Mouse (Mus musculus): ENCODE data around the gene Mia3. TPM values are rescaled to one million over a fixed set of nuclear protein-coding genes. Genes with fewer than 3 reads are reported as not detected.
"Not testable (repeated sequence)": the region's sequence is repeated elsewhere in the genome, so short reads cannot be mapped to it uniquely, and the experiment has no call there.

Mia3 gene
- total RNA-seq (2021), result 100 to 1,000 TPM; 189 to 209 TPM
- long read RNA-seq, experiment 1, partial matches to known transcripts, result 1 of 1 reads
- long read RNA-seq, experiment 1, other reads (novel, unspliced or antisense), result 0 of 1 reads
- long read RNA-seq, experiment 2, partial matches to known transcripts, result 5 of 11 reads
- long read RNA-seq, experiment 2, other reads (novel, unspliced or antisense), result 2 of 11 reads

DNA sequence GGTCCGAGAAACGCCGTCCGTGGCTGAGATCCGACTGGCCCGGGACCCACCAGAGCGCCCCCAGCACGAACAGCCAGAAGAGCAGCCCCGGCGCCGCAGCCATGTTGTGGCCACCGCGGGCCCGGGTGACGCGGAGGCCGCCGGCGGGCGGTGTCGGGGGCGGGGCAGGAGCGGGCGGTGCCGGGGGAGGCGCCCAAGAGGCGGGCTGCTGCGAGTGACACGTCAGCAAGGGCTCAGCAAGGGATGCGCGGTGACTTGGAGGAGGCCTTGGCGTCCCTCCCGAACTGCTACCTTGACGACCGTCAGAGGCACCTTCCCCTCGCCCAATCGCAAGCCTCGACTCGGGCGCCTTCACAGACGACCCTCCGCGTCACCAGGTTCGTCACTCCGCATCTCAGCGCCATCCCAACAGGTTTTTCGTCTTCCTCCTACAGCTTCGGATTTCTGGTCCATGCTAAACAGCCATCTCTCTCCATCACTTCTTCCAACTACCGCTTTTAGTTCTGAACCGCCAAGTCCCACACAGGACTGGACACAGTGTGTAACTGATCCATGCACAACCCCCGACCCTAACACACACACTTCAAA, at the start of gene Mia3:
TSS of gene Mia3 (minus strand) at position 127 of the 588 bp plus-strand sequence.
- peak; percentile 92 to 95 for DNase-seq (ENCODE audit: low spot score in 2 of 2)

DNA sequence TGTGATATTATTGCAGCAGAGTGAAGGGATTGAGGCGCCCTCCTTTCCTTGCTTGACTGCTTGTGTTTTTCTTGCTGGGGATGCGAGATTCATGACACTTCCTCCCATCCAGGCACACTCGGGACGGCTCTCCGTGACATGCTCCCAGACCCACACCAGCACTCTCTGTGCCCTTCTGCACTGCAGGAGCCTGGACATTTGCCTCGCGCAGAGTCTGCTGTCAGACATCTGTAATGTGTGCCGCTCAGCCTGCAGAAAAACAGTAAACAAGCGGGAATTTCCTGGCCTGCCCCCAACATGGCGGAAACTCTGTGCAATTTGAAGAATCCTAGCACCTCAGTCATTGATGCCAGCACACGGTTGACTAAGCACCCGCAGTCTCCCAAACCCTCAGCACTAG, 48.5 kb upstream of the Mia3 start, which contains the start of gene Hhipl2:
TSS of gene Hhipl2 (plus strand) at position 343 of the 400 bp plus-strand sequence.
- no peak for DNase-seq (ENCODE audit: low spot score in 2 of 2)

DNA sequence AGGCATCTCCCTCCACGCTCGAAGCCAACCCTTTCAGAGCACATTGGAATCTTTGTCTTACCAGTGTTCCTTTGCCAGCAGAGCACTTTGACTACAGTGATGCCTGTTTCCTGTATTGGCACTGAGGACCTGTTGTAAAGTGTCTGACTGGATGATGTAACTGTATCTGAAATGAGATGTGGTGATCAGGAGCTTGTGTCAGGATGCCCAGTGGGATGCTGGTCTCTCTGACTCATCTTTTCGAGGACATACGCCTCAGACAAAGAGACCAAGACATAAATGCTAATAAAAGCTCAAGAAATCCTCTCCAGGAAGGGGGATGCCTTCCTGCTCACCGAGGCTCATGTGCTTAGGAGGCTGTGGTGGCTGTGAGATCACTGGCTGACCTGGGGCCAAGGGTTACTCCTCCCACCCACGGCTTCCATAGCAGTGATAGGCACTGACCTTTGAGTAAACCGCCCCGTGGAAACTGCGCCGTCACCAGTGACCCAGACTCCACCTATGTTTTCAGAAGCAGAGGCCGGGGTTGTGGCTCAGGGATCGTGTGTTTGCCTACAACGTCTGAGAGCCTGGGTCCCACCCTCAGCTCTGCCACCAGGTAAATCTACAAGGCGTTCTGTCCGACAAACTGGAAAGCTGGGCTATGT, 44.9 kb upstream of the Mia3 start:
- no peak for DNase-seq (ENCODE audit: low spot score in 2 of 2)

DNA sequence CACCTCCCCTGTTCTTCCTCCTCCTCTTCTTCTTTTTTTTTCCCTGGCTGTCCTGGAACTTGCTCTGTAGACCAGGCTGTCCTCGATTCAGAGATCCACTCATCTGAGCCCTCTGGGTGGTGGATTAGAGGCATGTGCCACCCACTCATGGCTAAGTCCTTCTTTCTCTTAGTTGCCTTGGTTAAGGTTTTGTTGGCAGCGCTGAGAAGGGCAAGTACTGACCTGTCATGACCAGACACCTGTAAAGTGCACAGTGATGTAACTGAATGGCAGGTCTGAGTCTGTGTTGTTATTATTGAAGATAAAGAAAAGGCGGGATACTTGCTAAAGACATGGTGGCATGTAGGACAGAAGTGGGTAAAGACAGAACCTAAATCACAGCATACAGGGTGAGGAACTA, 34.0 kb upstream of the Mia3 start:
- DNase-seq (ENCODE audit: low spot score in 2 of 2), result no peak

DNA sequence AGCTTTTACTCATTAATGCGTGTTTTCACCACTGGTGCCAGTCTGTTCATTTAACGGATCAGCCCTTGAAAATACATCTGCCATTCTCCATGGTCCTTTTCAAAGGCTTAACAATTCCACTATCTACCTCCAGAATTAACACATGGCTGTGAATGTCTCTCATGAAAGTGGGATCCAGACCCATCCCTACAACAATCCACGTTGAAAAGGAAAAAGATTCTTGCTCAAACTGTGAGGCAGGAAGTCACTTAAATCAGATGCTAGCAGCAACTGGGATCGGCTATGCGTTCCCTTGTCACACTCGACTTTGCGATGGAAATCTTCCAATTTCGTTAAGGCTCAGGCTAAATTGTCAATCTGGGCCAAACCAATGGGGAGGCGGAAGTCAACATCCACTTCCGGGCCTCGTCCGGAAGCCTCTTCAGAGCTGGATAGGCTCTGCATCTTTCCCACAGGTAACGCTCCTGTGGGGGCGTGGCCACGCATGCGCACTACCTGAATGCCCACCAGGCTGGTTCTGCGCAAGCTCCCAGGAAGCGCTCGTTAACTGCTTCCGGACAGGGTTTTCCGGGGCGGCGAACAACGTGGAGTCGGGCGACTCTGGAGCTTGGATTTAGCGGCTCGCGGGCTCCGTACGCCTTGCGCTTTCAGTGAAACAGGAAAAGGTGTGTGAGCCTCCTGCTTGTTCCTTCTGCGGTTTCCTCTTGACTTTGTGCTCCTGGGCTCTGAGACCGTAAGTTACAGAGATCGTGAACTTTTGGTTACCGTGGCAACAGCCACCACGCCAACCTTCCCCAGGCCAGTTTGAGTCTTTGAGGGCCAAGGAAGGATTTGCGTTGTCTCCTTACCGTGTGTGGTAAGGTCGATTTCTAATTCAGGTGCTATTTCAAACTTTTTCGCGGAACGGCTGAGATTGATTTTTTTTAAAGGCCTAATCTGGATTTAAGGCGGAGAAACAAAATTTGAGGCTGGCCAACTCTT, 19.4 kb upstream of the Mia3 start, which contains the start of gene Taf1a:
TSS of gene Taf1a (plus strand) at position 556 of the 981 bp plus-strand sequence.
- DNase-seq (ENCODE audit: low spot score in 2 of 2), result peak; percentile 85 to 86

DNA sequence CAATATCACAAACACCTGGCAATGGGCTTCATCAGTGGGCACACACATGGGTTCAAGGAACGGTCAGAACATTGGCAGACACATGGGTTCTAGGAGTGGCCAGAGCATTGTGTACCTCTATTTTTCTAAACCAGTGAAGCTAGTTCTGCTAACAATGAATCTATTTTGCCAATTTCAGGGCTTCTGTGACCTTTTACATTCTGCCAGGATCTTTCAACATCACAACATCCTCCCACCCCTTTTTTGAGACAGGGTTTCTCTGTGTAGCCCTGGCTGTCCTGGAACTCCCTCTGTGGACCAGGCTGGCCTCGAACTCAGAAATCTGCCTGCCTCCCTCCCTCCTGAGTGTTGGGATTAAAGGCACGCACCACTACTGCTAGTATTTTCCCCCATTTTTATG, 18.1 kb upstream of the Mia3 start:
- DNase-seq (ENCODE audit: low spot score in 2 of 2), result not testable (repeated sequence)

DNA sequence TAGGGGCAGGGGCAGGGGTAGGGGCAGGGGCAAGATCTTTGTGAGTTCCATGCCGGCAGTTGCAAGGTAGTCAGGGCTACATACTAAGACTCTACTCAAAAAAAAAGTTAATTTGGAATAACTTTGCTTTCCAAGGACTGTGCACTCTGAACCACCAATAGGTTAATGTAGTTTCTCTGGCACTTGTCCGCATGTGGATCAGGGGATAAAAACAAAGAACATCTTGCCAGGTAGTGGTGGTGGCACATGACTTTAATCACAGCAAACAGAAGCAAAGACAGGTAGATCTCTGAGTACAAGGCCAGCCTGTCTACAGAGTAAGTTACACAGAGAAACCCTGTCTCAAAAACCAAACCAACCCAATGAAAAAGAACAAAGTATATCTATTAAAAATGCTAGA, 13.3 kb upstream of the Mia3 start:
- DNase-seq (ENCODE audit: low spot score in 2 of 2), result no peak

DNA sequence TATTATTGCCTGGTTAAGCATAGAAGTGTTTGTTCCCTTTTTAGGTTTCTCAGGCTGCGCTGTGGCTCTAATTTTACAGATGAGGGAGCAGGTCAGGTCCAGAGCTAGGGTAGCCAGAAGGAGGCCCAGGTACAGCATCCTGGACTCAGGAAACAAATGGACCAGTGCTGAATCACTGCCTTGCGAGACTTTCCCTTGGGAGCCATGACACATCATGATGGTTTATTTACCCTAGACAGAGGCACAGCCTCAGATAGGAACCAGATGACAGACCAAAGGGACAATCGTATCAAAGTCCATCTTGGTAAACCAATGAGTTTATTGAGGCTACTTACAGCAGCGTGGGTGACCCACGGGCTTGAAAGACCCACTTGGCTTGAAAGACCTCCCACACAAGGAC, 12.5 kb upstream of the Mia3 start:
- DNase-seq (ENCODE audit: low spot score in 2 of 2), result no peak

DNA sequence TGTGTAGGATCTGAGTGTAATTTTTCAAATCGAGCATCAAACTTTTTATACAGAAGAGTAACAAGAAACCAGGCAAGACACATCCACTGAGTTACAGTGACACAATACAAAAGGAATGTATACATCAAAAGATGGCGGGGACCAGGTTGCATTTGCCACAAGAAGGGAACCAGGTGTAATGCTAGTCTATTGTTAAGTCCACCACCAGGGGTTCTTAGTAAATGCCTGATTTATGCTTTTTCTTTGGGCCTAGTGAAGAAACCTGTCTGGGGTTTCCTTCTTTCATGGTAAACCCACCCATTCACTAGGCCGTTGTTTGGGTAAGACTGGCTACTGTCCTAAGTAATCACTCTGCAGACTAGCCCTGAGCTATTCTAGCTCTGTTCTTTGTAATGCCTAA, 10.0 kb upstream of the Mia3 start:
- not testable (repeated sequence) for DNase-seq (ENCODE audit: low spot score in 2 of 2)

DNA sequence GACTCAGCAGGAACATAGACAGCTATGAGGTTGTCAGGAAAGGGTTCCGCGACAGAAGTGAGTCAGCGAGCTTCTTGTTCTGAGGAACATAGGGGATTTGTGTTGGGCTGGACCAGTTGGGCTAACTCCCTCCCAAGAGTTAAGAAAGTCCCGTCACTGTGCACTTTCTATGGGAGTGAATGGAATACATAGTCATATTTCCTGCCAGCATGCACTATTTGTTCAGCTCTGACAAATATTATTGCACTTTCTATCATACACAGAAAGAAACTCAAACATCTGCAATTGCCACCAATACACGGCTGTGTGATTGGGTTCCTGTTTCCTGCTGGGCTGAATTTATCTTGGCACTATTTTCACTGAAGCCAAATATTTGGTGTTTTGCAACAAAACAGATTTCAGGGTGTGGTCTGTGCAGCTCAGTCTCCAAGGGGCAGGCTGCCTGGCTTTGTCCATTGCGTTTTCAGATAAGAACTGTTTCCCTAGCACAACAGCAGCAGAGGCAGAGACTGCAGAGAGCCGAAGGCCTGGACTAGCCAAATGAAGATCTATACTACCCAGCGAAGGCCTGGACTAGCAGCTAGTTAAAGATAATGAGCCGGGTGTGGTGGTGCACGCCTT, 9.1 kb upstream of the Mia3 start:
- no peak for DNase-seq (ENCODE audit: low spot score in 2 of 2)

DNA sequence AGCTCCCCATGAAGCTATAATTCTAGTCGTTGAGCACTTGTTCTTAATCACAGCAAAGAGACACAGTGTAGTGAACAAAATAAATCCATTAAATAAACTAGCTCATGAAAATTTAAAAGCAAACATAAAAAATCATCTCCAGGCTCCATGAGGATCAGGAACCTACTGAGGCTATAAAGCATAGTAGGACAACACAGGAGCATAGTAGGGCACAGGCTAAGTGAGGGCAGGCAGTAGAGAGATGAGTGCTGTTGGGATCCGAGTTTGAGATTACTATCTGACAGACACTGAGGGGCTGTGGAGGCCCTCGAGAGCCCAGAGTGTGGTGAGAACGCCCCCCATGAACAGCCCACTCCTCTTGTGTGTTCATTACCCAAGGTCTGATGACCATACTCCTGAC, 7.7 kb upstream of the Mia3 start:
- DNase-seq (ENCODE audit: low spot score in 2 of 2), result no peak

DNA sequence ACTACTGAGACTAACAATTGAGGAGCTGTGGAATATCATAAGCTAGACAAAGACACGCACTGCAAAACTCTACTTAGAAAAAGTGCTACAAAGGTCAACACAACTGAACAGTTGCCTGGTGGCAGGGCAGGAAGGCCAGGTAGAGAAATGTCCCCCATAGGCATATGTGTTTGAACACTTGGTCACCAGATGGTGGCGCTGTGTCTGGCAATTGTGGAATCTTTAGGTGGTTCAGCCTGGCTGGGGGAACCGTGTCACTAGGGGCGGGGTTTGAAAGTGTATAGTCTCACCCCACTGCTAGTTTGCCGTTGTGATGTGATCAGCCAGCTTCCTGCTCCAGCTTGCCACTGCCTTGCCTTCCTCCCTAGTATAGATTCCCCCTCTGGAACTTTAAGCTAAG, 5.4 kb upstream of the Mia3 start:
- no peak for DNase-seq (ENCODE audit: low spot score in 2 of 2)

DNA sequence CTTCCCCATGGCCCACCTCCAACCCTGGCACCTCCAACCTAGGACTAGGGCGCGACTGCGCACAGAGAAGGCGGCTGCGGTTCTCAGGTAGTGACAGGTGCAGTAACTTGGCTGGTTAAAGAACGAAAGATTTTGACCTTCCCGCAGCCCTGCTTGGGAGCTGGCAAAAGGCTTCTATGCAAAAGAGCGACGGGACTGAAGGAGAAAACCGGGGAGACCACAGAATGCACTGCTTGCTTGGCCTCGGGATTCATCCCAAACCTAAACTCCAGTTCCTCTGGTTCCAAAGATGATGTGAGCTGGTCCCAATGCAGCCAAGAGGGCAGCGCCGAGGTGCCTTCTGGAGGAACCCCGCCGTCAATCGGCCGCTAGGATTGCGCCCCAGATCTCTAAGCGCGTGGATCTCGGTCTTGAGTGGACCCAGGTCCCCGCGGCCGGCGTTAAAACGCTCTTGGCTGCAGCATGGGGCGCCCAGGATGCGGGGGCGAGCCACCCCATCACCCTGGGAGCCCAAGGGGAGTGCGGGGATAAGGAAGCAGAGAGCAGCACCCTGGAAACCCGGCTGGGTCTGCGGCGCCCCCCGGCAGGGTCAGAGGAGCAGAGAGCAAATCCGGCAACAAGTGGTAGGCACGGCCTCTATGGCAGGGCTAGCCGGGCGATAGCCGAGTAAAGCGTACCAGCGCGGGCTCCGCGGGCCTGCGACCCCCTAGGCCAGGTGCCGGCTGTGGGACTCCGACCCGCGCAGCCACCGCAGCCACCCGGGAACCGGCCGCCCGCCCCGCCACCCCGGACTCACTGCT, 552 bp downstream of the Mia3 start:
- peak in 1 of 2 experiments; percentile 38 for DNase-seq (ENCODE audit: low spot score in 2 of 2)

DNA sequence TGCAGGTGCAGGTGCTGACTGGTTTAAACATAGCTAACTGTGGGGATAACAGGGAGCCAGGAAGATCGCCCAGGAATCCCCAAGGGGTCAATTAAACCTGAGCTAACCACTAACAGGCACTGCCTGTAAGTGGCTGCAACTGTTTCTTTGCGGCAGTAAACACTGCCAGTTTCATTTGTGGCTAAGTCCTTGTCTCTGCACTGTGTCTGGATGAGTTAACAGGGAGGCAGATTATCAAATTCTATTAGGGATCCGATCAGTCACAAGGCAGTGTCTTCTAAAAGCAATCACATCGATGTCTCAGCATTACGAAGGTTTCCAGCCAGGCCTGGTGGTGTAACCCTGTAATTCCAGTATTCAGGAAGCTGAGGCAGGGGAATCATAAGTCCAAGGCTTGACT, 3.0 kb downstream of the Mia3 start:
- DNase-seq (ENCODE audit: low spot score in 2 of 2), result no peak

DNA sequence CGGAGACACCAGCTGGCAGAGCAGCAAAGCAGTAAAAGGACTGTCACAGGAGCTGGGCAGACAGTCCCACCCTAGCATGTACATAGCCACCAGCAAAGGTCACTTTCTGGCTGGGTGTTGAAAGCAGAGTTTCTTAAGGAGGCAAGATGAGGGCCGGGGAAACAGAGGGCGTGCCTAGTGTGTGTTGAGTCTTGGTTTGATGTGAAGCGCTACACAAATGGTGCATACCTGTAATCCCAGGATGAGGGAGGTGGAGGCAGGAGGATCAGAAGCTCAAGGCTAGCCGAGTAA, 5.8 kb downstream of the Mia3 start:
- DNase-seq (ENCODE audit: low spot score in 2 of 2), result no peak

DNA sequence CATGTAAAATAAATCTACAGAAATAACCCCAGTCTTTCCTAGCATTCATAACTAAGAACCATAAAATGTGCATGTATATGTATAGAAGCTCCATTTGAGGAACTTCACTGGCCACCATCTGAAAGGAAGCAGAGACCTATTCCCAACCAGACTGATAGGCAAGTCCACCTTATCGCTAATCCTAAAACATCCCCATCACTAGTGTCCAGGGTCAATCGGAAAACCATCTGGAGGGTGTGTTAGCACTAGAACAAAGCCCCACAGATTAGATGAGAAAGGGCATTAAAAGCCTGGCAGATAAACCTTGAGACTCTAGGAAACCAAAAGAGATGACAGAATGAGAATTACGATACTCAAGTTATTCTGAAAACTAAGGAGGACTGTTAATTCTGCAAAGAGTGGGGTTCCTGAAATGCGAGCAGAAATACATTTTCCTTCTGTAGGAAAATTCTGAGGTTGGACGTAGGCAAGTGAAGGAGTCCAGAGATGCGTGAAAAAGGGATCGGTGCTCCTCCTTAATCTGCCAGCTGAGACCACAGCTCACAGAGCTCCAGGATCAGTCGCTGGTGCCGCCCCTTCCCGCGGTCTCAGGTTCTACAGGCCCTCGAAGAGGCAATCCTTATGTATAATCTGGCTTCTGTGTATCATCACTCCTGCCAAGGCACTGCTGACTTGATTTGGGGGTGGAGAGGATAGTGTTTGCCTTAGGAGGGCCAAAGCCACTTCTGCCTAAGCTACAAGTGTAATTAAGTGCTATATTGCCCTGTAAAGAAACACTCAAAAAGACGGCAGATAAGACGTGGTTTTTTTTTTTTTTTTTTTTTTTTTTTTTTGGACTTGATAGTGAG, 6.4 kb downstream of the Mia3 start:
- DNase-seq (ENCODE audit: low spot score in 2 of 2), result no peak

DNA sequence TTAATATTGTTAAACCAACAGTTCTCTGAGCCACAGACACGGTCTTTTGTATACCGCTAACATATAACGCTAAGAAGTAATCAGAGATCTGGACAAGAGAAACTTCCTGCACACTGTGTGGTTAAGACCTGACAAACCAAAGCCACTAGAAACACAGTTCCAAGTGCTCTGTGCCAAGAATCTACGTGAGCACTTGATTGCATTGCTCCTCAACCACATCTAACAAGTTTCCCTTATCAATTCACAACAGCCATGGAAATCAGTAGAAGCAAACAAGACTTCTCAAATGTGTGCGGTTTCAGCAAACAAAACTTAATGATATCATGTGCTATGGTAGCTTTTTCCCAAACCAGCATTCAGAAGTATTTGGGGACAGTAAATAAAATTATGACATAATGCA, 7.1 kb downstream of the Mia3 start:
- DNase-seq (ENCODE audit: low spot score in 2 of 2), result no peak

DNA sequence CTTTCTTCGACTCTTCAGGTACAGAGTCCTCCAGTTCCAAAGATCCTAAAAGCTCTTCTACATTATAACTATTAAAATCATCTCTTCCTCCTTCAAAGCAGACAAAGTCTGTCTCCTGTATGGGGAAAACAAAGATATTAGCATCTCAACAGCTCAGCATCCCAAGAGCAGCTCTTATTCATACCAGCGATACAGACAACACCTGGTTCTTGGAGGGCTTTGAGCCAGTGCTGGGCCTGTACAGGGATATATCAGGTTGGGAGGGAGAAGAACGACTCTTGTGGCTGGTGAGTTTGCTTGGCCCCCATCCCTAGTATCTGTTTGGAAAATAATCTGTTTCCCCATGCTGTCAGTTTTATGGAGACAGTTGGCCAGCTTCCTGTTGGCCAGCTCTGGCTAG, 10.5 kb downstream of the Mia3 start:
- DNase-seq (ENCODE audit: low spot score in 2 of 2), result no peak

DNA sequence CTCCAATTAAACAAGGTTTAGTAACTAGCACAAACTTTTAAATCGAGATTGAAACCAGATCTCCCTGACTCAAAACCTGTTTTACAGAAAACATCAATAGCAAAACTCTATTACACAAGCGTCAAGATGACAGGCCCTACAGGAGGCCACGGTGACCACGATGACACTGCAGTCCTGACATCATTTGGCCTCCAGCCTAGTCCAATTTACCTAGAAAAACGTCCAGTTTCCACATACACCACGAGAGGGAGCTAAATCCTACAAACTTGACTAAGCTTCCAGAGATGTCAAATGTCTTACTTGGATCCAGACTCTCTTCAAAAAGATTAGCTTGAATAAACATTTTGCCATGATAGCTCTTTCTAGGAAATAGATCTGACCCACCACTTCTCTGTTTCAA, 19.5 kb downstream of the Mia3 start:
- peak in 1 of 2 experiments; percentile 54 for DNase-seq (ENCODE audit: low spot score in 2 of 2)
